Mouse (Mus musculus) hindbrain, embryonic 16.5 days (tissue): Measurements from ENCODE around the gene Nedd4. TPM values are rescaled to one million over a fixed set of nuclear protein-coding genes. Genes with fewer than 3 reads are reported as not detected.

Source experiments
- ATAC-seq: fragments of 200-750 bp; cut with Nextera tagmentation; 2 replicates; pipeline ENCODE4 v1.8.0; 2017; ENCODE audit warnings: moderate TSS enrichment, moderate library complexity
- H3K27ac ChIP-seq: fragments of 300-500 bp; sonication (generic); 2 replicates; pipeline ENCODE4 v1.5.1; 2014; ENCODE audit warnings: low read depth, mild to moderate bottlenecking, control low read depth, low read length, moderate library complexity
- H3K27me3 ChIP-seq: fragments of 300-500 bp; sonication (generic); replicated peaks from 2 replicates; pipeline ENCODE4 v1.6.1; 2014; ENCODE audit warnings: low read length; ENCODE audit not compliant: control insufficient read depth, insufficient read depth
- H3K36me3 ChIP-seq: fragments of 300-500 bp; sonication (generic); 2 replicates; pipeline ENCODE4 v1.6.1; 2014; ENCODE audit warnings: mild to moderate bottlenecking, low read length, moderate library complexity, mixed read lengths; ENCODE audit not compliant: control insufficient read depth, insufficient read depth
- H3K4me1 ChIP-seq: fragments of 300-500 bp; sonication (generic); 2 replicates; pipeline ENCODE4 v1.6.1; 2014; ENCODE audit warnings: low read depth, low read length; ENCODE audit not compliant: control insufficient read depth, insufficient read depth
- H3K4me2 ChIP-seq: fragments of 300-500 bp; sonication (generic); 2 replicates; pipeline ENCODE4 v1.6.1; 2014; ENCODE audit warnings: mild to moderate bottlenecking, low read length, control low read depth, moderate library complexity
- H3K4me3 ChIP-seq: fragments of 300-500 bp; sonication (generic); 2 replicates; pipeline ENCODE4 v1.5.1; 2014; ENCODE audit warnings: mild to moderate bottlenecking, low read length, control low read depth, moderate library complexity
- H3K9ac ChIP-seq: fragments of 300-500 bp; sonication (generic); 2 replicates; pipeline ENCODE4 v1.6.1; 2014; ENCODE audit warnings: low read depth, mild to moderate bottlenecking, control low read depth, low read length, moderate library complexity
- H3K9me3 ChIP-seq: fragments of 300-500 bp; sonication (generic); 2 replicates; pipeline ENCODE4 v1.6.1; 2014; ENCODE audit warnings: mild to moderate bottlenecking, low read length, moderate library complexity; ENCODE audit not compliant: control insufficient read depth
- whole genome bisulfite sequencing: fragments of 180-500 bp; shearing (Covaris S2); extraction: QIAGEN DNeasy Blood & Tissue Kit; methylation state at CpG from one replicate; pipeline ENCODE4 v1.1.7; 2014; 5-methylcytosine and 5-hydroxymethylcytosine counted together
- polyA plus RNA-seq: library from polyadenylated mRNA; unstranded; fragments of >200 nt; fragmentation: Nextera tagmentation; extraction: Ambion mirVana; gene quantifications from 2 replicates; pipeline ENCODE4 v1.2.1, GENCODE M21; 2015

Nedd4 gene
- polyA plus RNA-seq, 1 experiment from 2014 or later: 377 TPM

DNA sequence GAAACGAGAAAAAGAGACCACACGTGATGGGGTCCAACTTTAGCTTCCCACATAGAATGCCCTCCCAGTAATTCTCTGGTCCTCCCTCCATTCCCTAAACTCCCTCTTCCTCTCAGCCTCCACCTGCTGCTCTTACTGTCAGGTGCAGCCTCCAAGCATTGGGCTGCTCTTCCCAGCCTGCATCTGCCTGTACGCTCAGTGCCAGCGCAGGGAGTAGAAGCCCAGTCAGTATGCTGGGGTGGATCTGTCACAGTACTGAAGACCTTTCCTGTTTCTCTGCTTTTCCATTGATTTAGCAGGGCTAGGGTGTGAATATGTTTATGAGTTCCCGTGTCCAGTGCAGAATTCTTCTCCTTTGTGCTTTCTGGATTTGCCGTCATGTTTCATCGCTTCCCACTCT lies 54.1 kb downstream of the Nedd4 start:
- Histone ChIP-seq H3K9me3 (no peaks in the 10 kb centered on the region), H3K4me1 (no peaks in the 10 kb centered on the region), H3K4me3 (no peak overlapping the region), H3K36me3 (peaks cover 38% of the 10 kb centered on the region), H3K9ac (no peak overlapping the region), H3K4me2 (no peak overlapping the region), H3K27me3 (no peaks in the 10 kb centered on the region), H3K27ac (no peak overlapping the region)
- ATAC-seq: no peak
- WGBS: 85% methylated on average over 7 of the region's 7 CpGs

DNA sequence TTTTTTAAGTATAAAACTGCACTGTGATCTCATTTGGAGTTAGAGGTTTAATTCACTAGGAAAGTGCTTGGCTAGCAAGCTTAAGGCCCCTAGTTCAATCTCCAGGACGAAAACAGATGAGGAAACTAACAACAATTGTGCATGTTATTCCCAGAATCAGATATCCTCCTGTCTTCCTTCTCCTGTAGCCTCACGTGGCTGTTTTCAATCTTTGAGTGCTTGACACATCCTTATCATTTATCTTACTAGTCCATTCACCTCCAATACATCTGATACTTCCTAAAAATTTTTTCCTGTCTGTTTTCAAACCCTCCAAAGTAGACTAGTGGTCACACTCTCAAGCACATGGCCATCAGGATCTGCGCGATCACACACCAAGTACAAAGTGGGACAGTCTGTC lies 57.0 kb downstream of the Nedd4 start:
- peaks cover 48% of the 10 kb centered on the region for H3K36me3 ChIP-seq
- no peak for ATAC-seq
- H3K9ac ChIP-seq: no peak overlapping the region
- no peaks in the 10 kb centered on the region for H3K4me1 ChIP-seq
- no peak overlapping the region for H3K27ac ChIP-seq
- WGBS: 94% methylated on average over 4 of the region's 4 CpGs
- no peak overlapping the region for H3K4me3 ChIP-seq
- no peaks in the 10 kb centered on the region for H3K27me3 ChIP-seq
- no peak overlapping the region for H3K4me2 ChIP-seq
- no peaks in the 10 kb centered on the region for H3K9me3 ChIP-seq

DNA sequence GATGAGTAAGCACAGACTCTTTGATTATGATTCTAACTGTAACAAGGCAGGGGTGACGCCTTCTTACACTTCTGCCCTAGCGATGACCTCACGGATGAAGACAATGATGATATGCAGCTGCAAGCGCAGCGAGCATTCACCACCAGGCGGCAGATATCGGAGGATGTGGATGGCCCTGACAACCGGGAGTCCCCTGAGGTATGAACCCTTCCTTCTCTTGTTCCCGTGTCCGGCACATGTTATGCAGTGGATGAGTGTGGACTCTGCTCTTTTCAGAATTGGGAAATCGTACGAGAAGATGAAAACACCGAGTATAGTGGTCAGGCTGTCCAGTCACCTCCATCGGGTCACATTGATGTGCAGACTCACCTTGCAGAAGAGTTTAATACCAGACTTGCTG lies 59.1 kb downstream of the Nedd4 start:
- 88% methylated on average over 14 of the region's 14 CpGs for WGBS
- no peak overlapping the region for H3K4me2 ChIP-seq
- no peaks in the 10 kb centered on the region for H3K9me3 ChIP-seq
- no peak overlapping the region for H3K27ac ChIP-seq
- H3K4me3 ChIP-seq: no peak overlapping the region
- H3K27me3 ChIP-seq: no peaks in the 10 kb centered on the region
- no peak for ATAC-seq
- no peaks in the 10 kb centered on the region for H3K4me1 ChIP-seq
- H3K36me3 ChIP-seq: peaks cover 61% of the 10 kb centered on the region
- no peak overlapping the region for H3K9ac ChIP-seq

DNA sequence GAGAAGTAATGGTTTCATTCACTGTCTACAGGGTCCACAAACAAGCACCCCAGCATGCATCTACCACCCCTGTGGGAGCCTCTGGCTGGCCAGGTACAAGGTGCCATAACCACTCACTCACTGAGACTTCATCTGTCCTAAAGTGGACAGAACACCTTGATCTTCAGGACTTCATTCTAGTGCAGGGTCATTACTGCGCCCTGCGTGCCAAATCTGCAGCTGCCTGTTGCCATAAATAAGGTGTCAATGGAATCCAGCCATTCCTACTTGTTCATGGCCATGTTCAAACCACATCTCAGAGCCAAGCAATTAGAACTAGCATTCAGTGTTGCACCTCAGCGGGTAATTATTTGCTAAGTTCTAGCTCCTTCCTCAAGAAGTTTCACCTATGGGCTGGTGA lies 60.5 kb downstream of the Nedd4 start:
- 97% methylated on average over 3 of the region's 3 CpGs for whole genome bisulfite sequencing
- Histone ChIP-seq H3K9me3 (no peaks in the 10 kb centered on the region), H3K9ac (no peak overlapping the region), H3K4me1 (no peaks in the 10 kb centered on the region), H3K4me2 (no peak overlapping the region), H3K4me3 (no peak overlapping the region), H3K27me3 (no peaks in the 10 kb centered on the region), H3K36me3 (peaks cover 72% of the 10 kb centered on the region), H3K27ac (no peak overlapping the region)
- ATAC-seq: no peak

DNA sequence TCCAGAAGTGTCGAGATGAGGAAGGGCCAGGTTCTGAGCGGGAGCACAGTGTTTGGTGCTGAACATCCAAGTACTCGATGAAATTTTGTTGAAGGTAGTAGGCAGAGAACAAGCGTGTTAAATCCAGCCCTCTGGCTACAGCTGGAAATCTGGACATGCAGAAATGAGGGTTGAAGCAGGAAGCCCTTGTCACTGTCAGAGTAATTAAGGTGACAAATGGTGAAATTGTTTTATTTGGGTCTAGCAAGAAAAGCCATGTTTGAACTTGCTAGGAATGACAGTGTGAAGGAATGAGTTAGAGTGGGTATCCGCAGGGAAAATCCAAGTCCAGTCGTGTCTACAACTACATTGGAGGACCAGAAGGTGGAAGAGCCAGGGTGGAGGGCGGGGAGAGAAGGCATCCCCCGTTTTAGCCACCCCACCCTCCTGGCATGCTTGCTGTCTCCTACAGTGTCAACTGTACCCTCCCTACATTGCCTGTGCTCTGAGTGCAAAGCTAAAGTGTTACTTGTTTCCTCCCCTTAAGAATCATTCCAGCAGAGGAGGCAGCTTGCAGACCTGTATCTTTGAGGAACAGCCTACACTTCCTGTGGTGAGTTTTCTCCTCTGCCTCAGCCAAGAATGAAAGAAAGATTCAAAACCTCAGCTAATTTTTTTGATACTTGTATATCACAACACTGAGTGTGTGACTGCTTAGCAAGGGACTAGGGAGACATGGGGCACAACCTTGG lies 62.5 kb downstream of the Nedd4 start:
- WGBS: 90% methylated on average over 8 of the region's 8 CpGs
- Histone ChIP-seq H3K4me1 (no peaks in the 10 kb centered on the region), H3K4me3 (no peak overlapping the region), H3K36me3 (peaks cover 60% of the 10 kb centered on the region), H3K4me2 (no peak overlapping the region), H3K27me3 (no peaks in the 10 kb centered on the region), H3K27ac (no peak overlapping the region), H3K9me3 (no peaks in the 10 kb centered on the region), H3K9ac (no peak overlapping the region)
- no peak for ATAC-seq

DNA sequence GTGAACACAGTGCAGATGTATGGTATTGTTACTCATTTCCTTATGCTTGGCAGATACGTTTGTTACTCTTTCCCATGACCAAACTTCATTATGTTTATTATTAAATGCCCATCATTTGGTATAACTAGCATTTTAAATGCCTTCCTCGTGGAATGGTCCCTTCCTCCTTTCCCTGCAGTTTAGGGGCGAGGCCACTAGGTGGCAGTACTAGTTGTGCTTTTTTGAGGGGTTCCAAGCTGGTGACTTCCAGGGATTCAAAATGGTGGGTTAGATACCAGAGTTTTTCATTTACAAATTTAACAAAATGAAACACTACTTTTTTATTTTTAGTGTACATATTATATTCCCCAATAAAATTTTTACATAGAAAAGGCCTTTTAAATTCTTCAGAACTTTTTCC lies 71.8 kb downstream of the Nedd4 start:
- H3K4me2 ChIP-seq: no peak overlapping the region

DNA sequence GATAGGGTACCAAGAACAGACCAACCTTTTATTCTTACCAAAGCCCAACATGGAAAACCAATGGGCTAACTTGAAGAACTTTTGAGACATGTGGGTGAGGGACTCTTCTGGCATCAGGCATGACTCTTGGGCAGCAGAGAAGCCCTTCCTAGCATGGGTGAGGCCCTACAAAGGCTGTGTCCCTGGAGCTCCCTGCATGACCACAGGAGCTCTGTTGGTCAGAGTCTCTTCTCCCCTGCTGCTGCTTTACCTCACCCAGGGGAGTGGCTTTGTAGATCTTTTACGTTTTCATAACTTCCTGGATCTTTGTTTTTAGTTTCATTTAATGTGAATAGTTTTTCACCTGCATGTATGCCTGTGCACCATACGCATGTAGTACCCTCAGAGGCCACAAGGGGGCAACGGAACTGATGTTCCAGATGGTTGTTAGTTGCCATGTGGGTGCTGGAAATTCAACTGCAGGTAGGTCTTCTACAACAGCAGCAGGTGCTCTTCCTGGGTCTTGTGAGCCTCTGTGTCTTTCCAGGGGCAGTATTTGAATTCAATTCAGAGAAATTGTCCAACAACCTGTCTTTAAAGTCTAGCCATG lies 73.8 kb downstream of the Nedd4 start:
- H3K4me3 ChIP-seq: no peak overlapping the region
- WGBS: 73% methylated on average over 3 of the region's 3 CpGs
- no peak for ATAC-seq

More for the DNA sequence above, 71.8 kb downstream of the Nedd4 start:
- Histone ChIP-seq H3K4me3 (no peak overlapping the region), H3K4me1 (no peaks in the 10 kb centered on the region), H3K9me3 (no peaks in the 10 kb centered on the region), H3K27me3 (no peaks in the 10 kb centered on the region), H3K36me3 (peaks cover 75% of the 10 kb centered on the region), H3K9ac (no peak overlapping the region), H3K27ac (no peak overlapping the region)
- no peak for ATAC-seq
- 43% methylated on average over 3 of the region's 3 CpGs for WGBS

DNA sequence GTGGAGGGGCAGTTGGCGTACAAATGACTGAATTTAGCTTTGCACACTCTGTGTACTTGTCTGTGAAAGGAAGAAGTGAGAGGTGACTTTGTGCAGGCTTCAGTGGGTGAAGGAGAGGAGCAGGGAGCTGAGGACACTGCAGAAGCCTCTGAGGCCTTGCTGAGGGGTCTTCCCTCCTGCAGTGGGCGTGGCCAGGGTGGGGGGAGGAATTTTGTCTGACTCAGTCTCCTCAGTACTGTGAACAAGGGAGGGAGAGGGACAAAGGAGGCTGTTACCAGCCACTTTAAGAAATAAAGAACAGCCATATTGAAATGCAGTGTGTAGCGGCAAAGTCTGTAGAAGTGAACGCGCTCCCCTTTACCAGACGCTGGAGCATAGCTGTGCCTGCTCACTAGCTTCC lies 79.1 kb downstream of the Nedd4 start:
- Histone ChIP-seq H3K27me3 (no peaks in the 10 kb centered on the region), H3K9ac (no peak overlapping the region), H3K27ac (no peak overlapping the region), H3K4me1 (no peaks in the 10 kb centered on the region), H3K9me3 (no peaks in the 10 kb centered on the region), H3K4me3 (no peak overlapping the region), H3K36me3 (peaks cover 80% of the 10 kb centered on the region), H3K4me2 (no peak overlapping the region)
- no peak for ATAC-seq
- 97% methylated on average over 6 of the region's 6 CpGs for WGBS

More for the DNA sequence above, 73.8 kb downstream of the Nedd4 start:
- Histone ChIP-seq H3K4me1 (no peaks in the 10 kb centered on the region), H3K27ac (no peak overlapping the region), H3K4me2 (no peak overlapping the region), H3K9ac (no peak overlapping the region), H3K27me3 (no peaks in the 10 kb centered on the region), H3K36me3 (peaks cover 84% of the 10 kb centered on the region), H3K9me3 (no peaks in the 10 kb centered on the region)

DNA sequence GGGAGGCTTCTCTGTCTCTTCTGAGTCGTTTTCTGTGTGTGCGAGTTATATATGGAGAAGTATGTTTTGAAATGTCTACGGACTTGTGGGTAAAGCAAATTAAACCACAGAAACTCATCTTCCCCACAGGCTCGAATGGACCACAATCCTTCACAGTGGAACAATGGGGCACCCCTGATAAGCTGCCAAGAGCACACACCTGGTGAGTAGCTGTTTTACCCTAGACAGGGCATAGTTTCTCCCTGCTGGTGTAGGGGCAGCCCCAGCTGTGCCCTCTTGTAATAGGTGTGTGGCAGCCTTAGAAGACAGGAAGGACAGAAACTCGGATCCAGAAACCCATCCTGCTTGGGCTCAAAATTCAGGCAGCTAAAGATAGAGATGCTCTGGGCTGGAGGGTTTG lies 84.1 kb downstream of the Nedd4 start:
- H3K4me3 ChIP-seq: no peak overlapping the region
- H3K9ac ChIP-seq: no peak overlapping the region
- no peak overlapping the region for H3K4me2 ChIP-seq
- ATAC-seq: no peak
- no peaks in the 10 kb centered on the region for H3K9me3 ChIP-seq
- no peak overlapping the region for H3K27ac ChIP-seq
- no peaks in the 10 kb centered on the region for H3K27me3 ChIP-seq
- H3K4me1 ChIP-seq: no peaks in the 10 kb centered on the region
- peaks cover 58% of the 10 kb centered on the region for H3K36me3 ChIP-seq
- 83% methylated on average over 5 of the region's 5 CpGs for WGBS
